In the genomic region with DNA sequence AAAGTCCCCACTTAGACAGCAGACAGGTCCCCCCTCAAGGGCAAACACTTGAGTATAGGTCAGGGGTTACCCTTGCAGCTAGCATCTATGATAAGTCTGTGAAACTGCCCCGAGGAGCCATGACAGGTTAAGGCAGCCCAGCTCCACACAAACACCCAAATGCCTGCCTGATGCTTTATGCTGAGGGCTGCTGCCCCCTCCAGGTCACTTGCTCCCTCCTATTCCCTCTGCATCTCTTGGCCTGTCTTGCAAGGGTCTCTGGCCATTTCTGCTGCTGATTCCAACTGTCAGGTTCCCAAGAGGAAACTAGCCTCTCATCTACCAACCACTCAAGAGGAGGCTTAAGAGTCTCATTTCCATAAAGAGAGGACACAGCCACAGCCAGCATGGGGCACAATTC, we compare ENCODE assay signal across 12 mouse cellular contexts. TPM values are rescaled to one million over a fixed set of nuclear protein-coding genes. Genes with fewer than 3 reads are reported as not detected.
DNase-seq lines count a peak whose midpoint lies in the region; ATAC-seq and TF ChIP-seq lines count a peak whose summit lies in the region.
"Had no signal": no experiment of that assay in that cellular context is flagged by ENCODE, and none has a peak within 500 bp of the region (broad histone marks: within the 10 kb centered on the region; RNA-seq: fewer than 3 reads in every experiment).

No protein-coding gene starts in this region.

- H3K4me1 ChIP-seq in kidney, adult 2 months (ENCODE audit: control insufficient read depth, insufficient read depth, low read length) = no peaks in the 10 kb centered on the region
- 0 out of 2 replicates have a peak, but pooled peaks cover 3% of the 10 kb centered on the region for H3K4me1 ChIP-seq in kidney, embryonic 15.5 days
- H3K4me1 ChIP-seq in hindbrain, embryonic 14.5 days (replicated peaks; ENCODE audit: control insufficient read depth, insufficient read depth, low read length) = no peaks in the 10 kb centered on the region
- H3K4me1 ChIP-seq: embryonic facial prominence, embryonic 12.5 days; liver, embryonic 13.5 days; midbrain, embryonic 15.5 days had no signal

- H3K9me3 ChIP-seq in kidney, embryonic 15.5 days (replicated peaks) = no peaks in the 10 kb centered on the region
- no peaks in the 10 kb centered on the region for H3K9me3 ChIP-seq in hindbrain, embryonic 14.5 days (ENCODE audit: control insufficient read depth, low read length)
- H3K9me3 ChIP-seq: embryonic facial prominence, embryonic 12.5 days; liver, embryonic 13.5 days; midbrain, embryonic 15.5 days had no signal

- H3K4me2 ChIP-seq in kidney, embryonic 15.5 days = no peak overlapping the region
- no peak overlapping the region for H3K4me2 ChIP-seq in hindbrain, embryonic 14.5 days (replicated peaks)
- H3K4me2 ChIP-seq: embryonic facial prominence, embryonic 12.5 days; liver, embryonic 13.5 days; midbrain, embryonic 15.5 days had no signal

- no peak overlapping the region for H3K9ac ChIP-seq in kidney, embryonic 15.5 days
- H3K9ac ChIP-seq in hindbrain, embryonic 14.5 days = no peak overlapping the region
- H3K9ac ChIP-seq: embryonic facial prominence, embryonic 12.5 days; liver, embryonic 13.5 days; midbrain, embryonic 15.5 days had no signal

- TF ChIP-seq CTCF in kidney, adult 2 months (conservative IDR thresholded peaks at IDR 0.05; ENCODE audit: insufficient read depth, insufficient read length, low read depth, low read length) = 0 out of 2 replicates have a peak, but pooled peaks have one; percentile 16

- no peak overlapping the region for H3K4me3 ChIP-seq in kidney, adult 2 months (ENCODE audit: insufficient read depth, low read depth, low read length)
- H3K4me3 ChIP-seq in kidney, embryonic 15.5 days (replicated peaks) = no peak overlapping the region
- no peak overlapping the region for H3K4me3 ChIP-seq in hindbrain, embryonic 14.5 days (replicated peaks; ENCODE audit: low read length)
- H3K4me3 ChIP-seq: embryonic facial prominence, embryonic 12.5 days; liver, embryonic 13.5 days; midbrain, embryonic 15.5 days had no signal

- WGBS in kidney, adult 2 months = 58% methylated on average over 1 of the region's 1 CpGs
- 68% methylated on average over 1 of the region's 1 CpGs for WGBS in kidney, embryonic 15.5 days
- WGBS in hindbrain, embryonic 14.5 days = 69% methylated on average over 1 of the region's 1 CpGs

- H3K27ac ChIP-seq in kidney, adult 2 months (ENCODE audit: insufficient read depth, low read depth, low read length) = no peak overlapping the region
- no peak overlapping the region for H3K27ac ChIP-seq in kidney, embryonic 15.5 days
- H3K27ac ChIP-seq in hindbrain, embryonic 14.5 days = no peak overlapping the region
- H3K27ac ChIP-seq: embryonic facial prominence, embryonic 12.5 days; liver, embryonic 13.5 days; midbrain, embryonic 15.5 days had no signal

- TF ChIP-seq POLR2A in kidney, adult 2 months (IDR thresholded peaks at IDR 0.05; ENCODE audit: low read depth, low read length) = no peak

- DNase-seq in cerebellum, adult 9-10 months = peak; percentile 4
- no peak for DNase-seq in cerebellum, adult 8-10 months
- peak; percentile 19 for DNase-seq in kidney, adult 2 months
- peak; percentile 10 to 14 for DNase-seq in right cerebral cortex, adult 2 months (ENCODE audit: low spot score in 2 of 2)
- DNase-seq in right cerebral cortex, postnatal 10 days (ENCODE audit: low spot score in 2 of 2) = no peak
- peak; percentile 26 for DNase-seq in kidney, postnatal 10 days
- no peak for DNase-seq in hindbrain, embryonic 14.5 days (ENCODE audit: low spot score)
- DNase-seq: layer of hippocampus, adult 9-11 months; liver, embryonic 13.5 days had no signal

- H3K36me3 ChIP-seq in kidney, adult 2 months (ENCODE audit: control insufficient read depth, insufficient read depth, low read length) = no peaks in the 10 kb centered on the region
- no peaks in the 10 kb centered on the region for H3K36me3 ChIP-seq in kidney, embryonic 15.5 days
- no peaks in the 10 kb centered on the region for H3K36me3 ChIP-seq in hindbrain, embryonic 14.5 days (replicated peaks; ENCODE audit: control insufficient read depth, insufficient read depth)
- H3K36me3 ChIP-seq: embryonic facial prominence, embryonic 12.5 days; liver, embryonic 13.5 days; midbrain, embryonic 15.5 days had no signal

- H3K27me3 ChIP-seq in kidney, adult 2 months (replicated peaks; ENCODE audit: control insufficient read depth, insufficient read depth, low read length) = no peaks in the 10 kb centered on the region
- peaks cover 23% of the 10 kb centered on the region for H3K27me3 ChIP-seq in kidney, embryonic 15.5 days
- no peaks in the 10 kb centered on the region for H3K27me3 ChIP-seq in hindbrain, embryonic 14.5 days (ENCODE audit: control insufficient read depth, insufficient read depth, low read length)
- H3K27me3 ChIP-seq: liver, embryonic 13.5 days had no signal

- no peak for ATAC-seq in kidney, embryonic 15.5 days (replicated peaks; ENCODE audit: low FRiP score)
- ATAC-seq in hindbrain, embryonic 14.5 days (ENCODE audit: low FRiP score) = no peak
- ATAC-seq: midbrain, embryonic 15.5 days had no signal

RNA-seq across cellular contexts. Expression of a gene that starts 32.4 kb away (rescaled TPM):
- polyA plus RNA-seq in kidney, adult 2 months (2012; rRNA removed) = 1.5 and 4.1 TPM in 2 replicates
- 0.18 and 0.22 TPM in 2 replicates for polyA plus RNA-seq in kidney, embryonic 15.5 days (2015; fragmentation: Nextera tagmentation; extraction: Ambion mirVana)
- 0.17 and 0.19 TPM in 2 replicates for polyA plus RNA-seq in hindbrain, embryonic 14.5 days (2014; fragmentation: Nextera tagmentation; extraction: Ambion mirVana)

Comparison
In these comparisons a context has a peak if more than half of its experiments do, and no peak if none do; other contexts are left out.
1. DNase-seq: peak in cerebellum, adult 9-10 months (single experiment), kidney, adult 2 months (single experiment), right cerebral cortex, adult 2 months (2 of 2) and kidney, postnatal 10 days (single experiment); none in cerebellum, adult 8-10 months (single experiment), right cerebral cortex, postnatal 10 days (0 of 2) and hindbrain, embryonic 14.5 days (single experiment).